Mouse (Mus musculus): ENCODE results near the gene Krtap1-4.

DNA sequence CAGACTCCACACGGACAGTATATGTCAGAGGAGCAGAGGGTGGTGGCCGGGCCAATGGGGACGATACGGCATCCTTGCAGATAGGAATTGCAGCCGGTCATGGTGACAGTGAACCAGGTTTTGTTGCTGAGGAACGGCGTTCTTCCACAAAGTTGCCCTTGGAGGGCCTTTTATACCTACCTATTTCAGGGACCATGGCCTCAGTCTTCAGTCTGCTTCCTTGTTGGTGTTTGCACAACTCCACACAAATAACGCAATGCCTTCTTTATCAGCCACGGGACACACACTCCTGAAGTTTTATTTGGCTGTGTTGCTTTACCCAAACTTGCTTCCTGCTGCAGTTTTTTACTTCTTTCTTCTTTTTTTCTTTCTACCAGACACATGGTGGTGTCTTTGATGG, 24.1 kb downstream of the Krtap1-4 start, which contains the start of gene Gm11939:
- TF ChIP-seq GATA1 (IDR thresholded peaks at IDR 0.05; ENCODE audit: borderline replicate concordance, low read length): no peak
- no peak for TF ChIP-seq FLI1 (IDR thresholded peaks at IDR 0.05; ENCODE audit: low read length)

All from megakaryocyte, embryonic 14.5 days (primary cell).